In genomic region chr2:4508959-4509615, GRCm38 (mm10) we compare ENCODE assay signal across 10 mouse cellular contexts.
DNase-seq lines count a peak whose midpoint lies in the region; ATAC-seq and TF ChIP-seq lines count a peak whose summit lies in the region.
"Had no signal": no experiment of that assay in that cellular context is flagged by ENCODE, and none has a peak within 500 bp of the region (broad histone marks: within the 10 kb centered on the region; RNA-seq: fewer than 3 reads in every experiment).

No protein-coding gene starts in this region.

- no peak overlapping the region for H3K9ac ChIP-seq in liver, embryonic 15.5 days
- H3K9ac ChIP-seq in liver, embryonic 11.5 days (ENCODE audit: low read depth, low read length), result no peak overlapping the region
- H3K9ac ChIP-seq in intestine, embryonic 15.5 days, result no peak overlapping the region
- H3K9ac ChIP-seq in midbrain, postnatal 0 days (replicated peaks; ENCODE audit: low read length, poor library complexity, severe bottlenecking), result no peak overlapping the region

- 53% methylated on average over 10 of the region's 10 CpGs for WGBS in liver, embryonic 15.5 days (ENCODE audit: insufficient replicate concordance)
- 70% methylated on average over 10 of the region's 10 CpGs for WGBS in liver, embryonic 11.5 days
- 41% methylated on average over 10 of the region's 10 CpGs for WGBS in intestine, embryonic 15.5 days
- WGBS in midbrain, postnatal 0 days, result 77% methylated on average over 10 of the region's 10 CpGs

- peaks cover 6% of the 10 kb centered on the region for H3K4me1 ChIP-seq in liver, embryonic 15.5 days (replicated peaks)
- peaks cover 8% of the 10 kb centered on the region for H3K4me1 ChIP-seq in liver, embryonic 11.5 days (replicated peaks; ENCODE audit: control insufficient read depth, insufficient read depth, low read length)
- peaks cover 25% of the 10 kb centered on the region for H3K4me1 ChIP-seq in intestine, embryonic 15.5 days (replicated peaks)
- no peaks in the 10 kb centered on the region for H3K4me1 ChIP-seq in midbrain, postnatal 0 days (ENCODE audit: insufficient read depth, low read length)

- no peak for ATAC-seq in cerebellum, adult (ENCODE audit: insufficient number of reproducible peaks, low FRiP score, low TSS enrichment)
- no peak for ATAC-seq in liver, embryonic 15.5 days (ENCODE audit: insufficient read depth)
- ATAC-seq in liver, embryonic 11.5 days (replicated peaks; ENCODE audit: low FRiP score), result no peak
- ATAC-seq in intestine, embryonic 15.5 days, result no peak
- ATAC-seq in midbrain, postnatal 0 days (ENCODE audit: low FRiP score), result no peak

- no peaks in the 10 kb centered on the region for H3K27me3 ChIP-seq in liver, embryonic 15.5 days
- no peaks in the 10 kb centered on the region for H3K27me3 ChIP-seq in liver, embryonic 11.5 days (replicated peaks; ENCODE audit: control insufficient read depth, insufficient read depth, low read length)
- no peaks in the 10 kb centered on the region for H3K27me3 ChIP-seq in intestine, embryonic 15.5 days (replicated peaks)
- no peaks in the 10 kb centered on the region for H3K27me3 ChIP-seq in midbrain, postnatal 0 days (ENCODE audit: insufficient read depth, low read length)

- H3K27ac ChIP-seq in liver, embryonic 15.5 days (replicated peaks), result no peak overlapping the region
- no peak overlapping the region for H3K27ac ChIP-seq in liver, embryonic 11.5 days (ENCODE audit: low read depth, low read length)
- H3K27ac ChIP-seq in intestine, embryonic 15.5 days, result peak overlapping the region; percentile 81
- peak overlapping the region; percentile 14; the same call in 1 of the 2 replicates for H3K27ac ChIP-seq in midbrain, postnatal 0 days (ENCODE audit: low read depth, low read length)

- peak; percentile 24 to 43 for DNase-seq in cerebellum, postnatal 25 days
- DNase-seq in liver, embryonic 11.5 days (ENCODE audit: low spot score), result no peak
- DNase-seq in midbrain, postnatal 0 days (ENCODE audit: low spot score), result no peak
- no peak for DNase-seq in layer of hippocampus, adult 11-12 months (ENCODE audit: low spot score)
- no peak for DNase-seq in urinary bladder, postnatal 25 days (ENCODE audit: low spot score)
- DNase-seq: layer of hippocampus, postnatal 36 days; lung, postnatal 4 days had no signal

- no peaks in the 10 kb centered on the region for H3K9me3 ChIP-seq in liver, embryonic 15.5 days (replicated peaks)
- H3K9me3 ChIP-seq in liver, embryonic 11.5 days (ENCODE audit: control insufficient read depth, low read length), result no peaks in the 10 kb centered on the region
- no peaks in the 10 kb centered on the region for H3K9me3 ChIP-seq in intestine, embryonic 15.5 days
- no peaks in the 10 kb centered on the region for H3K9me3 ChIP-seq in midbrain, postnatal 0 days (ENCODE audit: low read length)

- no peak for TF ChIP-seq CTCF in midbrain, postnatal 0 days (IDR thresholded peaks at IDR 0.05)

- H3K4me2 ChIP-seq in liver, embryonic 15.5 days, result 0 out of 2 replicates have a peak overlapping the region, but pooled peaks have one; percentile 29
- H3K4me2 ChIP-seq in liver, embryonic 11.5 days, result no peak overlapping the region
- H3K4me2 ChIP-seq in intestine, embryonic 15.5 days (replicated peaks), result peak overlapping the region; percentile 14; the same call in 1 of the 2 replicates
- H3K4me2 ChIP-seq in midbrain, postnatal 0 days (ENCODE audit: low read depth, low read length, poor library complexity, severe bottlenecking), result no peak overlapping the region

- no peak overlapping the region for H3K4me3 ChIP-seq in liver, embryonic 15.5 days (replicated peaks)
- H3K4me3 ChIP-seq in liver, embryonic 11.5 days (ENCODE audit: low read depth, low read length), result no peak overlapping the region
- H3K4me3 ChIP-seq in intestine, embryonic 15.5 days (replicated peaks), result no peak overlapping the region
- H3K4me3 ChIP-seq in midbrain, postnatal 0 days (ENCODE audit: low read depth, low read length), result no peak overlapping the region

- no peaks in the 10 kb centered on the region for H3K36me3 ChIP-seq in liver, embryonic 15.5 days (replicated peaks)
- no peaks in the 10 kb centered on the region for H3K36me3 ChIP-seq in liver, embryonic 11.5 days (ENCODE audit: control insufficient read depth, insufficient read depth, low read length)
- H3K36me3 ChIP-seq in intestine, embryonic 15.5 days, result no peaks in the 10 kb centered on the region
- H3K36me3 ChIP-seq in midbrain, postnatal 0 days (ENCODE audit: insufficient read depth, low read length), result peaks cover 9% of the 10 kb centered on the region

Comparison
In these comparisons a context has a peak if more than half of its experiments do, and no peak if none do; other contexts are left out.
1. H3K4me2 ChIP-seq: peak in liver, embryonic 15.5 days (single experiment) and intestine, embryonic 15.5 days (single experiment); none in liver, embryonic 11.5 days (single experiment) and midbrain, postnatal 0 days (single experiment).
2. DNase-seq: peak in cerebellum, postnatal 25 days (2 of 2); none in liver, embryonic 11.5 days (single experiment), midbrain, postnatal 0 days (single experiment), layer of hippocampus, adult 11-12 months (single experiment) and urinary bladder, postnatal 25 days (single experiment).
3. H3K27ac ChIP-seq: peak in intestine, embryonic 15.5 days (single experiment) and midbrain, postnatal 0 days (single experiment); none in liver, embryonic 15.5 days (single experiment) and liver, embryonic 11.5 days (single experiment).